Mouse (Mus musculus): Measurements from ENCODE around the gene Maml3. TPM values are rescaled to one million over a fixed set of nuclear protein-coding genes. Genes with fewer than 3 reads are reported as not detected.

Gene Maml3
- polyA plus RNA-seq, 1 experiment from 2014 or later: 5.6 TPM

DNA sequence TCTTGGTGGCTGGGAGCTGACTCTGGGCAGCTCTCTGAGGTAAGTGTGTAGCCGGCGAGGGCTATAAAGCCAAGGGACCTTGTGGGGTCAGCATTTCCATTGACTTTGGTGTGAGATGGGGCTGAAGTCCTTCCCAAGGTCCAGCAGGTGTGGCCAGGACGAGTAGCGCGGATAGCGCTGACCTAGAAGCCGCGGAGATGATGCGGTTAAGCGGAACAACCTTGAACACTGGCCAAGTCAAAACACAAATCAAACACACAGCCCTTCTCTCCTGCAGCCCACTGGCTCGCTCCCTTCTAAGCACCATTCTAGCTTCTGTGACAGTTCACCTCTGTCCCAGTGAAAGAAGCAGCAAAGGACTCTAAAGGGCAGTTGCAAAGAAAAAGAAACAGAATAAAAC lies 225.7 kb downstream of the Maml3 start:
- H3K4me1 ChIP-seq (ENCODE audit: insufficient read depth, low read depth, low read length): peaks cover 9% of the 10 kb centered on the region; the same call in 1 of the 2 replicates
- no peak overlapping the region for H3K27ac ChIP-seq (ENCODE audit: low read length)
- no peaks in the 10 kb centered on the region for H3K27me3 ChIP-seq (replicated peaks; ENCODE audit: insufficient read depth, low read length)
- H3K36me3 ChIP-seq (ENCODE audit: insufficient read depth, low read length): no peaks in the 10 kb centered on the region
- DNase-seq (ENCODE audit: low spot score) (no peak), ATAC-seq (no peak)
- no peak for TF ChIP-seq CTCF (IDR thresholded peaks at IDR 0.05)
- H3K9ac ChIP-seq (replicated peaks; ENCODE audit: low read depth): no peak overlapping the region
- H3K4me2 ChIP-seq (replicated peaks; ENCODE audit: low read depth, low read length): no peak overlapping the region
- no peaks in the 10 kb centered on the region for H3K9me3 ChIP-seq (ENCODE audit: low read length)
- 76% methylated on average over 11 of the region's 11 CpGs for WGBS
- H3K4me3 ChIP-seq (ENCODE audit: low read depth, low read length): no peak overlapping the region

DNA sequence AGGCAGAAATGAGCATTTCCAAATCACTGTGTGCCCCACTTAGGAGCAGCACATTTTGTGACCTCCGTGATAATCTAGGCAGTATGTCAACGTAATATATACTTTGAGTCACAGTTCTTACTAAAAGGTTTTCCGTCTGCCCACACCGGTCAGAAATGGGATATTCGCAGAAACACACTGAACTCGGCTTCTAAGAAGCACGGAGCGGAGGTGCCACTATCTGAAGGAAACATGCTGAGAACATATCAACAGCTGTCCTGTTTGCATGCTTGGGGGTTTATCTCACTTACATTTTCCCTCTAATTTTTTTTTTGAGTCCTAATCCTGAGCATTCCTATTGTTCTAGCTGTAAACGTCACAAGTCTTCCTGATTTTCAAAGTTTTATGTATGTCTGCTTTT lies 226.3 kb downstream of the Maml3 start:
- DNase-seq (ENCODE audit: low spot score) (no peak), ATAC-seq (no peak)
- no peak overlapping the region for H3K27ac ChIP-seq (ENCODE audit: low read length)
- H3K4me2 ChIP-seq (replicated peaks; ENCODE audit: low read depth, low read length): no peak overlapping the region
- no peaks in the 10 kb centered on the region for H3K27me3 ChIP-seq (replicated peaks; ENCODE audit: insufficient read depth, low read length)
- TF ChIP-seq EP300 (IDR thresholded peaks at IDR 0.05) (no peak), CTCF (IDR thresholded peaks at IDR 0.05) (no peak)
- H3K4me3 ChIP-seq (ENCODE audit: low read depth, low read length): no peak overlapping the region
- H3K9me3 ChIP-seq (ENCODE audit: low read length): no peaks in the 10 kb centered on the region
- H3K36me3 ChIP-seq (ENCODE audit: insufficient read depth, low read length): no peaks in the 10 kb centered on the region
- 66% methylated on average over 9 of the region's 9 CpGs for WGBS
- H3K9ac ChIP-seq (replicated peaks; ENCODE audit: low read depth): no peak overlapping the region
- H3K4me1 ChIP-seq (ENCODE audit: insufficient read depth, low read depth, low read length): peaks cover 14% of the 10 kb centered on the region

DNA sequence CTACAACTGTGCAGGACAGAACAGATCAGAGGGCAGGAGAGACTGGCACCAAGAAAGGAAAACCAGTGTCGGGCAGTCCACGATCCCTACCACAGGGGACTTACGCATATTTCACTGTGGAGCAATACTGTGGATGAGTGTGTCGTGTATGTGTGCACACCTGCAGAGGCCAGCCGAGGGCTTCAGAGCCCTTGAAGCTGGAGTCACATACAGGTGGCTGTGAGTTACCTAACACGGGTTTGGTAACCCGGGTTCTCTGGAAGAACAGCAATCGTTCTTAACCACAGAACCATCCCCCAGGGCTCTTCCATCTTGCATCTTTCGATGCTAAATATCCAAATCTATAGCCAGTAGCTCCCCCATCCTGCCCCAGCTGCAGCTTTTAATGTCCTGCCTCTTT lies 228.1 kb downstream of the Maml3 start:
- DNase-seq (ENCODE audit: low spot score) (peak; percentile 53), ATAC-seq (peak; percentile 80)
- H3K4me1 ChIP-seq (ENCODE audit: insufficient read depth, low read depth, low read length): peaks cover 12% of the 10 kb centered on the region
- H3K9ac ChIP-seq (replicated peaks; ENCODE audit: low read depth): no peak overlapping the region
- no peak overlapping the region for H3K4me3 ChIP-seq (ENCODE audit: low read depth, low read length)
- no peaks in the 10 kb centered on the region for H3K27me3 ChIP-seq (replicated peaks; ENCODE audit: insufficient read depth, low read length)
- 75% methylated on average over 9 of the region's 9 CpGs for WGBS
- TF ChIP-seq CTCF (IDR thresholded peaks at IDR 0.05): peak; percentile 41
- no peak for TF ChIP-seq EP300 (IDR thresholded peaks at IDR 0.05)
- no peaks in the 10 kb centered on the region for H3K36me3 ChIP-seq (ENCODE audit: insufficient read depth, low read length)
- no peak overlapping the region for H3K4me2 ChIP-seq (replicated peaks; ENCODE audit: low read depth, low read length)
- no peak overlapping the region for H3K27ac ChIP-seq (ENCODE audit: low read length)
- no peaks in the 10 kb centered on the region for H3K9me3 ChIP-seq (ENCODE audit: low read length)

DNA sequence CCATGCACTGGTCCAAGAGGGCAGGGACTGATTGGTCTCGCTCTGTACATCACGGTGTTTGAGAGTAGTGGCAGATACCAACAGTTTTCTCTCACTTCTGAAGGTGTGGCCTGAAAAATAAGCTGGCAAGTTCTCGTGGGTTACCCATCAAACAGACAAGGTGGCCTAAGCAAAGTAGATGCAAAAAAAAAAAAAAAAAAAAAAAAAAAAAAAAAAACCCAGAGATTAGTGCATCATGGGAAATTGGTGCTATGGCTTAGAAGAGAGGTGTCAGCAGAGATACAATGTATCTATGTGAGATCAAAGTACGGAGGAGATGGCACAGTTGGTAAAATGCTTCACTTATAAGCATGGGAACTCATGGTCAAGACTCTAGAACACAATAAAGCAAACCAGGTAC lies 229.2 kb downstream of the Maml3 start:
- Histone ChIP-seq H3K4me3 (ENCODE audit: low read depth, low read length) (no peak overlapping the region), H3K4me2 (replicated peaks; ENCODE audit: low read depth, low read length) (no peak overlapping the region), H3K27me3 (replicated peaks; ENCODE audit: insufficient read depth, low read length) (no peaks in the 10 kb centered on the region), H3K36me3 (ENCODE audit: insufficient read depth, low read length) (no peaks in the 10 kb centered on the region), H3K27ac (ENCODE audit: low read length) (no peak overlapping the region), H3K9ac (replicated peaks; ENCODE audit: low read depth) (no peak overlapping the region), H3K9me3 (ENCODE audit: low read length) (no peaks in the 10 kb centered on the region), H3K4me1 (ENCODE audit: insufficient read depth, low read depth, low read length) (peaks cover 11% of the 10 kb centered on the region)
- WGBS: 88% methylated on average over 4 of the region's 4 CpGs
- ATAC-seq: no peak
- no peak for DNase-seq (ENCODE audit: low spot score)
- TF ChIP-seq EP300 (IDR thresholded peaks at IDR 0.05) (no peak), CTCF (IDR thresholded peaks at IDR 0.05) (no peak)

DNA sequence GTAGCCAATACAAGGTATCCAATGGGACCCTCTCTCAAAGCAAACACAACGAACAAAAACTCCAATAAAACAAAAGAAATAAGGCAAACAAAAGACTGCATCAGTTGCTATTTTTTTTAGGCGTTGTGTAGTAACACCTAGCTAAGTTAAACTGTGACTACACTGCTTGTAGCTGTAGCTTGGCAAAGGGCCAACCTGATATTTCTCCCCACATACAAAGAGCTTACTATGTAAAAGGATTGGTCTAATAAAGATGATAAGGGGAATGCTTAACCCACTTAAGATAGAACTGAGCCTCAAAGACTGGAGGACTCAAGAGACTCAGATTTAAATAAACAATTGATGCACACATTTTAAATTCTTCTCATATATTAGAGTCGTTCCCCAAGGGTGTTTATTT lies 230.6 kb downstream of the Maml3 start:
- Histone ChIP-seq H3K4me1 (ENCODE audit: insufficient read depth, low read depth, low read length) (peaks cover 18% of the 10 kb centered on the region), H3K27ac (ENCODE audit: low read length) (no peak overlapping the region), H3K4me2 (replicated peaks; ENCODE audit: low read depth, low read length) (no peak overlapping the region), H3K4me3 (ENCODE audit: low read depth, low read length) (no peak overlapping the region), H3K27me3 (replicated peaks; ENCODE audit: insufficient read depth, low read length) (no peaks in the 10 kb centered on the region), H3K9me3 (ENCODE audit: low read length) (no peaks in the 10 kb centered on the region), H3K36me3 (ENCODE audit: insufficient read depth, low read length) (no peaks in the 10 kb centered on the region), H3K9ac (replicated peaks; ENCODE audit: low read depth) (no peak overlapping the region)
- 29% methylated on average over 3 of the region's 3 CpGs for WGBS
- peak; percentile 36 for DNase-seq (ENCODE audit: low spot score)
- TF ChIP-seq EP300 (IDR thresholded peaks at IDR 0.05) (no peak), CTCF (IDR thresholded peaks at IDR 0.05) (no peak)
- no peak for ATAC-seq

DNA sequence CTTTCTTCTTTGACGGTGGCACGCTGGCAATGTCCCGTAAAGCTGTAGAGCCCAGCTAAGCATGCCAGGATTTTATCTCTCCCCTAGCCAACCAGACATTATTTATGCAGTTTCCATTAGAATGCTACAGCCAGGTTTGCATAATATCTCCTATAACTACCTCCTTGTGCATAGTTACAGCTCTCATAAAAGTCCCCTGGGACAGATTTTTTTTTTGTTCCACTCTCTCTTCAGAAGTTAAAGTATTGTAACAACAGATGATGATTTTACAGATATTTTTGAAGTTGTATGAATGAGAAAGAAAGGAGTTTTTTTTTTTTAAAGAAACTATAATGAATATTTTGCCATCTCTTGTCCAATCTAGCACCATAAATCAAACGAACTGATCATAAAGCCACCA lies 232.1 kb downstream of the Maml3 start:
- no peak for ATAC-seq
- no peaks in the 10 kb centered on the region for H3K27me3 ChIP-seq (replicated peaks; ENCODE audit: insufficient read depth, low read length)
- no peak overlapping the region for H3K9ac ChIP-seq (replicated peaks; ENCODE audit: low read depth)
- H3K4me3 ChIP-seq (ENCODE audit: low read depth, low read length): no peak overlapping the region
- DNase-seq (ENCODE audit: low spot score): no peak
- H3K4me2 ChIP-seq (replicated peaks; ENCODE audit: low read depth, low read length): no peak overlapping the region
- H3K4me1 ChIP-seq (ENCODE audit: insufficient read depth, low read depth, low read length): peaks cover 19% of the 10 kb centered on the region
- no peak overlapping the region for H3K27ac ChIP-seq (ENCODE audit: low read length)
- H3K9me3 ChIP-seq (ENCODE audit: low read length): no peaks in the 10 kb centered on the region
- no peaks in the 10 kb centered on the region for H3K36me3 ChIP-seq (ENCODE audit: insufficient read depth, low read length)
- 54% methylated on average over 4 of the region's 4 CpGs for WGBS
- no peak for TF ChIP-seq CTCF (IDR thresholded peaks at IDR 0.05)
- TF ChIP-seq EP300 (IDR thresholded peaks at IDR 0.05): no peak

DNA sequence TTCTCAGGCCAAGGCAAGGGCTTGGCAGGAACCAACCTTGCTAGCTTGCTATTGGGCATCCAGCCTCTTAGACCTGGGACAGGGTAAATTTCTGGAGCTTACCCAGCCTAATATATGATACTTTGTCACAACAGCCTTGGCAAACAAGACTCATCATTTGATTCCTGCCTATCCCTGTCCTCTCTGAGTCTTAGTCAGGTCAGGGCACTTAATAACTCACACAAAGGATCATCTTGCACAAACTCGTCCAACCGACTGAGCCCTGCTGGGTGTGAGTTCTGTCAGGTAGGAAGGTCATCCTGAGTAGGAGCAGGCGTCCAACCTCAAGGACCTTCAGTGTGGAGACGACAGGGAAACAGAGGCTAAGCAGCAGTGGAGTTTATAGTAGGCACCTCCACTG lies 233.5 kb downstream of the Maml3 start:
- H3K4me1 ChIP-seq (ENCODE audit: insufficient read depth, low read depth, low read length): peaks cover 19% of the 10 kb centered on the region
- H3K36me3 ChIP-seq (ENCODE audit: insufficient read depth, low read length): no peaks in the 10 kb centered on the region
- no peak overlapping the region for H3K4me2 ChIP-seq (replicated peaks; ENCODE audit: low read depth, low read length)
- ATAC-seq (no peak), DNase-seq (ENCODE audit: low spot score) (no peak)
- no peaks in the 10 kb centered on the region for H3K9me3 ChIP-seq (ENCODE audit: low read length)
- no peak overlapping the region for H3K4me3 ChIP-seq (ENCODE audit: low read depth, low read length)
- H3K27ac ChIP-seq (ENCODE audit: low read length): no peak overlapping the region
- WGBS: 71% methylated on average over 4 of the region's 4 CpGs
- no peaks in the 10 kb centered on the region for H3K27me3 ChIP-seq (replicated peaks; ENCODE audit: insufficient read depth, low read length)
- TF ChIP-seq EP300 (IDR thresholded peaks at IDR 0.05): no peak
- no peak for TF ChIP-seq CTCF (IDR thresholded peaks at IDR 0.05)
- H3K9ac ChIP-seq (replicated peaks; ENCODE audit: low read depth): no peak overlapping the region

All from lung, postnatal 0 days (tissue).